Mouse (Mus musculus): ENCODE results near the gene H2al1j.
"Not testable (repeated sequence)": the region's sequence is repeated elsewhere in the genome, so short reads cannot be mapped to it uniquely, and the experiment has no call there.

The H2al1j gene

DNA sequence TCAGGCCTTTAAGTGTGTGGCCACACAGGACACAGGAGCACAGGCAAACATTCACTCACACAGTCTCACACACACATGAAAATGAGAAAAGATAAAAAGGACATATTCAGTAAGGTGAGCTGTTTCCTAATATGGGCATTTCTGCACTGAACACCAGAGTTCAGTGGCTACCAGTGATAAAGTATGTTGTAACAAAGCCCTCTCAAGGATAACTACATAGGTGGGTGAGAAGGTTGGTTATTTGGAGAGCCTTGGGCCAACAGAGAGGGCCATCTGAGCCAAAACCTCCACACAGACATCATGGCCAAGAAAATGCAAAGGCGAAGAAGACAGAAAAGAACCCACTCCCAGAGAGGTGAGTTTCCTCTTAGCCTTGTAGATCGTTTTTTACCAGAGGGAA, at the start of gene H2al1j:
TSS of gene H2al1j (plus strand) at position 301 of the 400 bp plus-strand sequence.
- DNase-seq: not testable (repeated sequence)

DNA sequence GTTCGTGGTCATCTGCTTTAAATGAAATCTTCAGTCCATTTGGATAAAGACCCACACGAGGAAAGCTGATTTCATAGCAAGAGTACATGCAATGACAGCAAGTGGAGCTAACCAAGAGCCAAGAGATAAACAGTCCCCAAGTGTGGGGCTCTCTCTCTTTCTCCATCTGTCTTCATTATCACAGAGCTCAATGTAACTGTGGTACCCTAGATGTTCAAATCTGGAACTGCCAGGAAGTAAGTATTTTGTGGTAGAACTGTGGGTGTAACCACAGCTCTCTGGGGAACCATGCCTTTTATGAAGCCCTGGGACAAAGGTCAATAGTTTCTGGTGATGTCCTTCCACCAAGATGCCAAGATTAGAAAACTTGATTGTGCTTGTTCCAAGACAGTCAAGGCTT, 46.9 kb upstream of the H2al1j start:
- no peak for DNase-seq

GRCm38 (mm10) chrX:11288306-11288882, 39.2 kb upstream of the H2al1j start:
- no peak for DNase-seq

- no peak for DNase-seq
These were observed 38.4 kb upstream of the H2al1j start for GRCm38 (mm10) chrX:11289244-11289643.

- DNase-seq: not testable (repeated sequence)
These were observed 28.7 kb upstream of the H2al1j start, which contains the start of gene H2al1a for GRCm38 (mm10) chrX:11298957-11299356. TSS of gene H2al1a (plus strand) at chrX:11299257.

- not testable (repeated sequence) for DNase-seq
These were observed 25.5 kb upstream of the H2al1j start, which contains the start of gene H2al1b for GRCm38 (mm10) chrX:11302132-11302531. TSS of gene H2al1b (plus strand) at chrX:11302432.

GRCm38 (mm10) chrX:11305355-11305754, 22.3 kb upstream of the H2al1j start, which contains the start of gene H2al1c:
TSS of gene H2al1c (plus strand) at chrX:11305655.
- not testable (repeated sequence) for DNase-seq

DNA sequence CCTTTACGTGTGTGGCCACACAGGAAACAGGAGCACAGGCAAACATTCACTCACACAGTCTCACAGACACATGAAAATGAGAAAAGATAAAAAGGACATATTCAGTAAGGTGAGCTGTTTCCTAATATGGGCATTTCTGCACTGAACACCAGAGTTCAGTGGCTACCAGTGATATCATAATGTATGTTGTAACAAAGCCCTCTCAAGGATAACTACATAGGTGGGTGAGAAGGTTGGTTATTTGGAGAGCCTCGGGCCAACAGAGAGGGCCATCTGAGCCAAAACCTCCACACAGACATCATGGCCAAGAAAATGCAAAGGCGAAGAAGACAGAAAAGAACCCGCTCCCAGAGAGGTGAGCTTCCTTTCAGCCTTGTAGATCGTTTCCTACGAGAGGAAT, 19.1 kb upstream of the H2al1j start, which contains the start of gene H2al1d:
TSS of gene H2al1d (plus strand) at position 301 of the 400 bp plus-strand sequence.
- DNase-seq: not testable (repeated sequence)

- DNase-seq: not testable (repeated sequence)
These were observed 16.0 kb upstream of the H2al1j start, which contains the start of gene H2al1e for GRCm38 (mm10) chrX:11311634-11312033. TSS of gene H2al1e (plus strand) at chrX:11311934.

DNA sequence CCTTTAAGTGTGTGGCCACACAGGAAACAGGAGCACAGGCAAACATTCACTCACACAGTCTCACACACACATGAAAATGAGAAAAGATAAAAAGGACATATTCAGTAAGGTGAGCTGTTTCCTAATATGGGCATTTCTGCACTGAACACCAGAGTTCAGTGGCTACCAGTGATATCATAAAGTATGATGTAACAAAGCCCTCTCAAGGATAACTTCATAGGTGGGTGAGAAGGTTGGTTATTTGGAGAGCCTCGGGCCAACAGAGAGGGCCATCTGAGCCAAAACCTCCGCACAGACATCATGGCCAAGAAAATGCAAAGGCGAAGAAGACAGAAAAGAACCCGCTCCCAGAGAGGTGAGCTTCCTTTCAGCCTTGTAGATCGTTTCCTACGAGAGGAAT, 12.8 kb upstream of the H2al1j start, which contains the start of gene H2al1f:
TSS of gene H2al1f (plus strand) at position 301 of the 400 bp plus-strand sequence.
- not testable (repeated sequence) for DNase-seq

DNA sequence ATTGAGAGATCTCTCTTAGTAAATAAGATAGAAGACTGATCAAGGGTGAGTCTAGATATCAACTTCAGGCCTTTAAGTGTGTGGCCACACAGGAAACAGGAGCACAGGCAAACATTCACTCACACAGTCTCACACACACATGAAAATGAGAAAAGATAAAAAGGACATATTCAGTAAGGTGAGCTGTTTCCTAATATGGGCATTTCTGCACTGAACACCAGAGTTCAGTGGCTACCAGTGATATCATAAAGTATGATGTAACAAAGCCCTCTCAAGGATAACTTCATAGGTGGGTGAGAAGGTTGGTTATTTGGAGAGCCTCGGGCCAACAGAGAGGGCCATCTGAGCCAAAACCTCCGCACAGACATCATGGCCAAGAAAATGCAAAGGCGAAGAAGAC, 9.7 kb upstream of the H2al1j start, which contains the start of gene H2al1g:
TSS of gene H2al1g (plus strand) at position 301 of the 400 bp plus-strand sequence.
- not testable (repeated sequence) for DNase-seq

- DNase-seq: not testable (repeated sequence)
These were observed 6.4 kb upstream of the H2al1j start, which contains the start of gene H2al1h for GRCm38 (mm10) chrX:11321192-11321591. TSS of gene H2al1h (plus strand) at chrX:11321492.

DNA sequence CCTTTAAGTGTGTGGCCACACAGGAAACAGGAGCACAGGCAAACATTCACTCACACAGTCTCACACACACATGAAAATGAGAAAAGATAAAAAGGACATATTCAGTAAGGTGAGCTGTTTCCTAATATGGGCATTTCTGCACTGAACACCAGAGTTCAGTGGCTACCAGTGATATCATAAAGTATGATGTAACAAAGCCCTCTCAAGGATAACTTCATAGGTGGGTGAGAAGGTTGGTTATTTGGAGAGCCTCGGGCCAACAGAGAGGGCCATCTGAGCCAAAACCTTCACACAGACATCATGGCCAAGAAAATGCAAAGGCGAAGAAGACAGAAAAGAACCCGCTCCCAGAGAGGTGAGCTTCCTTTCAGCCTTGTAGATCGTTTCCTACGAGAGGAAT, 3.3 kb upstream of the H2al1j start, which contains the start of gene H2al1i:
TSS of gene H2al1i (plus strand) at position 301 of the 400 bp plus-strand sequence.
- DNase-seq: not testable (repeated sequence)

- DNase-seq: peak; percentile 25
These were observed 18.1 kb downstream of the H2al1j start for GRCm38 (mm10) chrX:11345762-11346161.

DNA sequence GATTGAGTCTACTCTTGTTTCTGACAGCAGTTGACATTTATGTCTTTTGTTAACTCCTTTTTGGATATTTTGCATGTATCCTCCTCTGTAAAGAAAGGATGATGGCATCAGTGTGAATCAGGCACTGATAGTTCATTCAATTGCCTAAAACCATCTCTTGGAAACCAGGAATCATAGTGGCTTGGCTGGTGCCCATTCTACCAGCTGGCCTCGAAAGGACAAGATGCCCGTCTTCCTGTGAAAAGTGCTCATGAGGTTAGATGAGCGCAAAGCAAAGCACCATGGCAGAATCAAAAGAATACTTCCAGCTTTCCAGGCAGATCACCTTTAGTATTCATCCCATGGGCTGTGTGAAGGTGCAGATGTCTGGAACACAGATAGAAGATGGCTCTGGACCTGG, 19.1 kb downstream of the H2al1j start:
- peak; percentile 63 for DNase-seq

DNA sequence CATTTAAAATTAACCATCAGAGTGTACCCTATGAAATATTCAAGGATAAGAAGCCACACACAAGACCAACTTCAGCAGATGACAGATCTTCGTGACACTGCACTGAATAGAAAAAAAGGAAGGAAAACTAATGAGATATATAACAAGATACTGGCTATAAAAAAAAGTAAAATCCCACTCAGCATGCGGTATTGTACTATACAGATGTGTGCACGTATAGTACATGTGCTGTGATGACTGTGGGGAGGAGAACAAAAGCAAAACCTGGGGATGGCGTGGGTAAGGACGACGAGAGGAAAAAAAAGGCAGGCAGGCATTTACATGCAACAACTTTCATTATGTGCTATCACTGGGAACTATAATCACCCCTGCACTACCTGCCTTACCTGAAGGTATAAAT, 33.2 kb downstream of the H2al1j start:
- DNase-seq: no peak

DNA sequence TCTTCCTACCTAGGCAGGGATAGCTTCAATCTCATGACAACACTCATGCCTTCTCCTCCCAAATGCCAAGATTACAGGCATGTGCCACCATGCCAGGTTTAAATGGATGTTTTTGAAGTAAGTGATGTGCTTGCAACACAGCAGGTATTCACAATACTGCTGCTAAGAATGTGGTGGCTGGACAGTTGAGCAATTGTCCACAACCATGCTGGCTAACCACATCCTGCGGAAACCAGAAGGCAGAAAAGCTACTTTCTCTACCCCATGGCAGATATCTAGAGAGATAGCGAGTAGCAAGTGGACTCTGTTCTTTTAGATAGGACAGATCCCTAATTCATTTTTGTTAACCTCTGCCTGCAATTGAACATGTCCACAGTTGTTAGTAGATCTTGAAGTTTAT, 33.6 kb downstream of the H2al1j start:
- no peak for DNase-seq

DNA sequence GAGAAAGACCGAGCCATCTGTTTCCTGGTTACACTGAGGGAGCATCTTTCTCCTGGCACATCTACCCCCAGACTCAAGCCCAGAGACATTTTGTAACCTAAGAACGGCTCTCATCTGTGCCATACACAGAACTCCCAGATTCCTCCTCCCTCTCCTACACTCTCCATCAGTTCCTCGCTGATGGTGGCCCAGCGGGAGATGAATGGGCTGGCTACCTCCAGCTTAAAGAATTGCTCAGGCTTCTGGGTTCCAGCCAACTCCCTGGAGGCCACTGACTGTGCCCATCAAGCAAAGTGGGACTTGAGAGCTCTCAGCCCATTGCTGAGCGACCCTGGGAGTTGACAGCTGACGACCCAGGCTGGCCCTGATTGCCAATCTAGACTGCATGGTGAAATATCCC, 36.3 kb downstream of the H2al1j start:
- DNase-seq: peak; percentile 65

DNA sequence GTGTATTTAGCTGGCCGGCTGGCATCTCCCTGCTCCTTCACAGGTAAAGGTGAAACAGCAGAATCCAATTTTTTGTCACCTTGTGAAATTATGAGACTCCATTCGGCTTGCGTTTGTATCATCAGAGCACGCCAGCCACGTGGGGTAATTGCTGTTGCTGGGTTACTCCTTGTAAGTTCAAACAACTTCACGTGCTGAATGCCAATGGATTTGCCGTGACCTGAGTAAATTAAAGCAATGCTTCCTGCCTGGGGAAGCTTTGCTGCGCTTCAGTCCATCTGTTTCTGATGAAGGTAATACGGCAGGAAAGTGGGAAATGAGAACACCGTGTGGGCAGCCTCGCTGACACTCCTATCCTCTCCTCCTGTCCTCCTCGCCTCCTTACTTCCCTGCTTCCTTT, 37.5 kb downstream of the H2al1j start:
- DNase-seq: no peak
